Mouse (Mus musculus) spleen, postnatal 36 days (tissue): ENCODE results near the gene Siah2.
A peak's percentile ranks its signal among the peaks of the same experiment; 100 is the strongest.

ENCODE experiments used
- DNase-seq, 2 experiments: peaks; one replicate each; pipeline ENCODE4 v3.0.0; 2022; ENCODE audit warnings: low spot score in 2 of 2, mixed read lengths in 1 of 2

Siah2 gene

GRCm38 (mm10) chr3:58691997-58692721, at the start of gene Siah2:
Gene Siah2, minus strand, starts transcription at chr3:58692400.
- peak; percentile 91 to 92 for DNase-seq

- no peak for DNase-seq
These were observed 47.3 kb upstream of the Siah2 start for GRCm38 (mm10) chr3:58739536-58739935.

GRCm38 (mm10) chr3:58738346-58739089, 46.3 kb upstream of the Siah2 start:
- DNase-seq = no peak

- DNase-seq = no peak
These were observed 39.3 kb upstream of the Siah2 start for GRCm38 (mm10) chr3:58731520-58731919.

- DNase-seq = no peak
These were observed 38.4 kb upstream of the Siah2 start for GRCm38 (mm10) chr3:58730580-58730979.

GRCm38 (mm10) chr3:58729549-58729948, 37.3 kb upstream of the Siah2 start:
- no peak for DNase-seq

GRCm38 (mm10) chr3:58727601-58728000, 35.4 kb upstream of the Siah2 start:
- no peak for DNase-seq

DNA sequence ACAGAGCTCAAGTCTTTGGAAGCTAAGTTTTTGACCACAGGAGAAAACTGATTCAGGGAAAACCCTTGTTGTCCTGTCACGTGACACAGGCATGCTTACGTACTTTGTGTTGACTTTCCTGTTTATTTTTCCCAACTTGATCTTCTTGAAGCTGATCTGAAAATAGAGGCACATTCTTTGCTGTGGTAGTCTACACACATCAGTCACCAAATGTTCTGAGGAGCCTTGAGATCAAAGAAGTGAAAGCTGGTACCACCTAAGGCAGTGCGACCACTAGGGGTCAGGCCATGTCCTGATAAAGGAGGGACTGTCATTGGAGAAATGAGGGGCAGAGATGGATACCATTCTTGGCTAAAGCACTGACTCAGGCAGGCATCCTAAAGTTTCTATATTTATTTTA, 34.8 kb upstream of the Siah2 start:
- peak; percentile 6 to 10 for DNase-seq

DNA sequence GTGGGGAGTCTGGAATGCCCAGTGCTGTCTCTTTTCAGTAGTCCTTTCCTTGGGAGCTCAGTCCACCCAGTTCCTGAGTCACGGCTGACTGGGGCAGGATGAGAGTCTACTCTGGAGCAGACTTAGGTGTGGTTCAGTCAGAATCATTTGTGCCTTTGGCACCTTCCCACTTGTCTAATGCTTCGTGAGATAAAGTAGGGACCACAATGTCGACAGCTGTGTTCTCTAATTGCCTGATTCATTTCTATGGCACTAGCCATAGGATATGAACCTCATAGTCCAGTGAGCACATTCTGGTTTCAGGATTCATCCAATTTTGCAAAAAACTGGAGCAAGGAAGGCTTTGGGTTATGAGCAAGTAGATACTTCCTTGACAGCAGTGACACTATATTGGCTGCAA, 34.2 kb upstream of the Siah2 start:
- DNase-seq = no peak

- no peak for DNase-seq
These were observed 32.6 kb upstream of the Siah2 start for GRCm38 (mm10) chr3:58724815-58725214.

- DNase-seq = no peak
These were observed 31.5 kb upstream of the Siah2 start for GRCm38 (mm10) chr3:58723656-58724055.

- DNase-seq = no peak
These were observed 27.4 kb upstream of the Siah2 start for GRCm38 (mm10) chr3:58719461-58720230.

GRCm38 (mm10) chr3:58716705-58717104, 24.5 kb upstream of the Siah2 start:
- DNase-seq = no peak

- DNase-seq = no peak
These were observed 22.6 kb upstream of the Siah2 start for GRCm38 (mm10) chr3:58714767-58715166.

GRCm38 (mm10) chr3:58714034-58714433, 21.8 kb upstream of the Siah2 start:
- DNase-seq = no peak

- no peak for DNase-seq
These were observed 21.0 kb upstream of the Siah2 start for GRCm38 (mm10) chr3:58713191-58713590.

- no peak for DNase-seq
These were observed 12.3 kb upstream of the Siah2 start for GRCm38 (mm10) chr3:58704547-58704946.

DNA sequence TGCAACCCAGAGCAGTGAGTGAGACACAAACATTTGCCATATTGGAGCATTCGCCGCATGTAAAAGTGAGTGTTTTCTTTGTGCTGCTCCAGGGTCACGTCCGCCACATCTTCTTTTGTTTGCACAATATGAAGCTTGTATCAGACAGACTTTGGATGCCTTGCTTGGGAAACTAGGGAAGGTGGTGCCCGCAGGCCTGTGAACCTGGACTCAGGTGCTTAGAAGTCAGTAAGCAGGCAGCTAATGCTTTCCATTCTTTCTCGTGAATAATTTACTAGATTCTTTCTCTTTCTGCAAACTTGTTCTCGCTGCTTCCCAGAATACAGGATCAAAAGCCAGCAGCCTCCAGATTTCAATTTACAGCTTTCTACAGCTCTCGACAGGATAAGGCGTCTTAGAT, 11.5 kb upstream of the Siah2 start:
- DNase-seq = no peak

GRCm38 (mm10) chr3:58702329-58702728, 10.1 kb upstream of the Siah2 start:
- no peak for DNase-seq

GRCm38 (mm10) chr3:58701441-58701840, 9.2 kb upstream of the Siah2 start:
- no peak for DNase-seq

DNA sequence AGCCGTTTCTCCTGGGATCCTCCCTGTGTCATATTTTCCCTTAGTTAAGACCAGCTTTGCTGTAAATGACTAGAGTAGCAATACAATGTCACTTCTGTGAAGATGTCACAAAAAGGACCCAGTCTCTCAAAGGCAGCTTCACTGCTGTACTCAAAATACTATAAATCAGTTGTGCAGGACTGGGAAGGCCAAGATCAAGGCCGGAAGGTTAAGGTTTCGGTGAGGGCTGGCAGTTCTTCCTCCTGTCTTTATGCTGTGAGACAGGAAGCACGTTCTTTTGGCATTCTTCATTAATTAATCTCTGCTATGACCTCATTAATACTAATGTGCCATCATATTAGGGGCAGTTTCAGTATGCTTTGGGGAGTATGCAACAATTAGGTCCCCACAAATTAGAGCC, 5.7 kb upstream of the Siah2 start:
- no peak for DNase-seq

- no peak for DNase-seq
These were observed 4.6 kb upstream of the Siah2 start for GRCm38 (mm10) chr3:58696806-58697205.

GRCm38 (mm10) chr3:58695507-58695906, 3.3 kb upstream of the Siah2 start:
- no peak for DNase-seq
